Mouse (Mus musculus) spleen, postnatal 14 days (tissue): ENCODE measurements around the gene Nxn.

Experiments
- DNase-seq, 2 experiments: peaks; one replicate each; pipeline ENCODE4 v3.0.0; 2021 to 2022; ENCODE audit warnings: low spot score in 2 of 2

Nxn gene

DNA sequence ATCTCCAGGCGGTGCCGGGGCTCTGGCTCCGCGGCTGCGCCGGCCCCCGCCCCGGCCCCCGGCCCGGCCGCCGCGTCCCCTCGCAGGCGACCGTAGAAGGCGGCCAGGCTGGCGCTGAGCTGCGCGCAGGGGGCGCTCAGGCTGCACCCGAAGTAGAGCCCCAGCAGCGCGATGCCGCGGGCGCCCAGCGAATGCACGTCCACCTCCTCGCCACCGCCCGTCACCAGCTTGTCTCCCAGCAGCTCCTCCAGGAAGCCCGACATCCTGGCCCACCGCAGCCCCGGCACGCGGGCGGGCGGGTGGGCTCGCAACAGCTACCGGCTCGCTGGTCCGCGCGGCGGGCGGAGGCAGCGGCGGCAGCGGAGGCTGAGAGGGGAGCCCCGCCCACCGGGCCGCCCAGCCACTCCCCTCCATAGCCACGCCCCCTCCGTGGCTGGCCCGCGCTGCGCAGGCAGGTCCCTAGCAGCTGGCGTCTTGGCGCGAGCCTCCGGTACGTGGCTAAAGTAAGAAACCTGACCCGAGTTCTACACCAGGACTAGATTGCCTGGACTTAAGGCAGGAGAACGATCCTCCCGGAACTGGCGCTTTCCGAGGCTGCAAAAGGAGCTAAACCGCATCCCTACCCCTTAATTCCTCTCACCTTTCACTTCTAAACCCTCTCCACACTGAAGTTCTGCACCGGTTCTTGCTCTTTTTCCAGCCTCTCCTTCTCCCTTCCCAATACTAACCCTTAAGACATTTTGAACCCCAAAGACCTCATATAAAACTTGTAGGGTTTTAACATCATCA lies at the start of gene Nxn:
Gene Nxn, minus strand, starts transcription at position 343 of the 789 bp plus-strand sequence.
- DNase-seq = peak; percentile 85 to 90

DNA sequence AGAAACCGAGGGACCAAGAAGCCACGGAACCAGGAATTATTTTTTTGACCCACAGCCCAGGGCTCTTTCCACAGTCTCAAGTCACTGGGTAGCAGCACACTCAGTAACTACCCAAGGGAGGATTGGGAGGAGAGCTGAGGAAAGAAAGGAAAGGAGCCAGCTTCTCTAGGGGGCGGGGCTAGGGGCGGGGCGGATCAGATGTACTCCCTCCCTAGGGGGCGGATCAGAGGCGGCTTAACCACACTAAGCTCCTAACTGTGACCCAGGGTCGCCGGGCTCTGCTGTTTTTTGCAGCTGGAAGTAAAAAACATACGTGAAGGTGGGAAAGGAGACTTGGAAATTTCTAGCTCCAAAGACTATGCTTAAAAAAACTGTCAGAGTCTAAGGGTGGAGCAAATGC lies 47.3 kb upstream of the Nxn start:
- no peak for DNase-seq

DNA sequence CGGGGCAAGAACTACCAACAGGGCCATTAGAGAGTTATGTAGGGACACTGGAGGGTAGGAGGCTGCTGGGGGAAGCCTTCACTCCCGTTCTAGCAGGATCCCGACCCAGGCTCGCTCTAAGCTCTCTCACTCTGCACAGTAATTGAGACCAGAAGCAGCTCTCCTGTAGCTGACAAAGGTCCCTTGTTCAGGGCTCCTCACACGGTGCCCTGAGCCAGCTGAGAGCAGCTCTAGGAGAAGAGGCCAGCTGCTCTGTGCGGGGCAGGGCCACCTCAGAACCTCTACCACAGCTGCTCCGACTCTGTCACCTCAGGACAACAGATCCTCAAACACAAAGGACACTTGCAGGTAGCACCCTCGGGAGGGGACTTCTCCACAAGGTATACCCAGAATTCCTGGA lies 46.5 kb upstream of the Nxn start:
- no peak for DNase-seq

DNA sequence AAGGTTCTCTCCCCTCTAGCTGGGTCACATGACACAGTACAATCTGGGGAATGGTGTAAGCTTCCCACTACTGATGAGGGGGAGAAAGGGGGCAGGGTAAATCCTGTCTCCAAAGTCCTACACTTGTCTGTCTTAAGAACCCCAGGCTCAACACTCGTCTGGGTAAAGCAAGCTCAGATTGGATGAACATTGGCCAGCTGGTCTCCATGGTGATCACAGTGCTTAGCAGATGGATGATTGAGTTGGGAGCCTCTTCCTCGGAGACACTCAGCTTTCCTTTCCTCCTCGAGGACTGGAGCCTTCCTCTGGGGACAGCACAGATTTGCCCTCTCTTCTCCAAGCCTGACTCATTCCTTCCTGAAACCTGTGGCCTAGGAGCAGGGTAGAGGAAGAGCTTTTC lies 40.7 kb upstream of the Nxn start:
- DNase-seq = no peak

DNA sequence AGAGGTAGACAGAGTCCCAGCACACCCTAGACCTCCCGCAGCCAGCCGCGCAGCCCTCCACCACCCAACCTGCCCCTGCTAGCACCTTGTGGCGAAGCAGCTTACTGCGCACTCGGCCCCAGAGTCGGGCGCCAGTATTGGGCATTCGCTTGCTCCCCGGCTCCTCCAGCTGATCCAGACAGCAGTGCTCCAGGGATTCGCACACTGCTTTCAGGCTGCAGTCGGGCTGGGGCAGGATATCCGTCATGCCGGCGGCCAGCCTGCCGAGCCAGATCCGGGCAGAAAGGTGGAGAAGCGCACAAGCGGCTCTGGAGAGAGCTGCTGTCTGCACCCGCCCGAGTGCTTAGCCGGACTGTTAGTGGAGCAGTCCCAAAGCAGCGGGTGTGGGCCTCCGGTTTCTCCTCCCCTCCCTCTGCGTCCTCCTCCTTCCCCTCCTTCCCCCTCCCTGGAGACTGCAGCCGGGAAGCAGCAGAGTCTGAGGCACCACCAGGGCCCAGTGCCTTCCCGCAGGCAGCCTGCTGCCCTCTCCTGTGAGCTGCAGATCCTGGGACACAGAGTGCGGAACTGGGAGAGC lies 38.0 kb upstream of the Nxn start:
- DNase-seq = no peak

DNA sequence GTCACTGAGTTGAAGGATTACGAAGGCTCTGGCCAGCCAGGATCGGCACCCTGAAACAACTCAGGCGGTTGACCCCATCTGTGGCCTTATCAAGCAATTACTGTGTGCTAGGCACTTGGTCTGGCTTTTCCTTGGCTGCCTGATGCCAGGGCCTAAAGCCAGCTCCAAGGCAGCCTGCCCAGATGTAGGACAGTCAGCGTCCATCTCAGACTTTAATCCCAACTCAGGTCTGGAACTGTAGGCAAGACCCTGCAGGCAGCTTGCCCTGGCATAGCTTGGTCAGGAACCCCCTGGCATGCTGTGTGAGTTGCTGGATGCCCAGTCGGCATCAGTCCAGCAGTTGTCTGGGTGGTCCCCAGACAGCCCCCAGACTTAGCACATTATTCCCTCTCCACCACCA lies 37.1 kb upstream of the Nxn start:
- no peak for DNase-seq

DNA sequence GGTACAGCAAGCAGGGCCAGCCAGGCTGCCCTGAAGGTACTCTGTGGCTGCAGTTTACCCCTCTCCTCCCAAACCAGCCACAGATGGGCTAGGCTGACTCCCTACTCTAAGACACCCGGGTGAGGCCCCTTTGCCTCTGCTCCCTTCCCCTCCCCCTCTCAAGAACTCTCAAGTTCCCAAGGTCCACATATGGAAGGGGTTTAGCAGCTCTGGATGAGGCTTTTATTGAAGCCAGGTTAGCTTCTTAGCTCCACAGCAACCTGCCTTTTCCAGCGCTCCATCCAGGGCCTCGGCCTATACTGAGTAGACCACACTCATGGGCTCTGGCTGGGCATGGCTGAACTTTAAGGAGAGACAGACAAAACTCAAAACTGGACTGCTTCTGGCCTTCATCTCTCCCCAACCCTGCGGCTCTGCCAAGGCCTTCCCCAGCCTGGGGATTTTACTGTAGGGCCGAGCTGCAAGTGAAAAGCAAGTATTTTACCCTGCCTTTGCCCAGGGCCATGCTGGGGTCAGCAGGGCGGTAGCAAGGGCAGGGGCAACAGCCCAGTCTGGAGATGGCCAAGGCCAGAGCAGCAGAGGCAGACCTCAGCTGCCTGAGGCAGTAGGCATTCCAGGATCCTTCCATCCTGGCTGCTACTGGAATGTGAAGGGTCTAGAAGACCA lies 31.2 kb upstream of the Nxn start:
- no peak for DNase-seq

DNA sequence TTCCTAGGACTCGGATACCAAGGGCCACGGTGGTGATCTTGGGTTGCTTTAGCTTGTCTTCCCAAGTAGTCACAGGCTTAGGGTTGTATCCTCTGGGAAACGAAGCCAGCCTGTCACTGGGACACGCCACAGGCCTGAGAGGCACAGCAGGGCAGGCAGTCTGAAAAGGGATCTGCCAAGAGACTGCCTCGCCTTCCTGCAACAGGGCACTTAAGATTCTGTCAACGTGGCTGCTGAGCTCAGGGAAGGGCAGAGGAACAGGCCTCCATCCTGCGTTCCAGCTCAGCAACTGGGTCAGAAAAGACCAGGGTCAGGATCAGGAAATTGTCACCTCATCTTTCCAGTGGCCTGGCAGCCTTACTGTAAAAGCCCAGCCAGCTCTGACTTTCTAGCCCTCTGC lies 30.6 kb upstream of the Nxn start:
- no peak for DNase-seq

DNA sequence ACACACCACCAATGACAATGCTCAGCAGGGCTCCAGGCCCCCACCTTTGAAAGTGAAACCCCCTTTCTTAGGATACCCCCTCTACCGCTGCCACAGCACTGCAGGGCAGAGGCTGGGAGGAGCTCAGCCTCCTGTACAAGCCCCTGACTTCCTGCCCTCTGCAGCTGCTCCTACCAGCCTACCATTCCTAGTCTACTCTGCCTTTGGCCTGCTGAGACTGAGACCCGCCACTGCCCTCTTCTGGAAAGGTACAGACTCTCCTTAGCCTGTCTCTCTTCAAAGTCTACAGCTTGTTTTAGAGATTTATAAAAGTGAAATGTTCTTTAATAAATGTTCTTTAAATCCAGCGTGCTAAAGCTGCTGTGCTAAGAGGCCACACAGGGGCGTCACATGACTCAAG lies 30.1 kb upstream of the Nxn start:
- DNase-seq = no peak

DNA sequence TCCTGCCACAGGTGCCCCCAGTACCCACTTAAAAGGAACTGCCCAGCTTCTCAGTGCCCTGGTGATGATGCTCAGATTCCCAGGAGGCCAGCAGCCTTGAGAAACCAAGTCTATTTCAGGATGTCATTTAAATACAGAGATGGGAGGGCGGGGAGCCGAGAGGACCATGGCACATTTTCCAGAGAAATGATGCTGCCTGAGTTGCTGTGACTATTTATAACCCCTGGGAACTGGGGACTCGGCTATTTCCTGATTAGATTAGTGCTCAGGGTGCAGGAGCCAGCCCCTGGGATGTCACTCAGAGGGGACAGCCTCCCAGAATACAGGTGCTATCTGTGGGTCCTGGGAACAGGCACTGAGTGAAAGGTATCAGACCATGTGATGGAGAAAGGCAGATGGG lies 28.8 kb upstream of the Nxn start:
- DNase-seq = no peak

DNA sequence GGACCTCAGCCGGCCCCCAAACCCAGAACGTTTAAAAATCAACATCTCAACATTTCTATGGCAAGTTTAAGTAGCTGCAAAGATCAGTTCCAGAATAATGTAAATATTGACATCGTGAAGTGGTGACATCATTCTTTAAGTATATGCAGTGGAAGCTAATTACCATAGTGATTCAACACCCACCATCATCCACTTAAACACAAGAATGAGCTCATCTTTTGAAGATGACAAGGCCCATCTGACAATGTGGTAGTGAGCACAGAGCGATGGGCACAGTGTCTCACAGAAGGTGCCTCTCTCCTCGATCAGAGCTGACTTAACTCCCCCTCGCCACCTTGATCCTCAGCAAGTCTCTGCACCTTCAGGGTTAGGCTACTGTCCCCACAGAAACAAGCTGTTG lies 26.8 kb upstream of the Nxn start:
- no peak for DNase-seq

DNA sequence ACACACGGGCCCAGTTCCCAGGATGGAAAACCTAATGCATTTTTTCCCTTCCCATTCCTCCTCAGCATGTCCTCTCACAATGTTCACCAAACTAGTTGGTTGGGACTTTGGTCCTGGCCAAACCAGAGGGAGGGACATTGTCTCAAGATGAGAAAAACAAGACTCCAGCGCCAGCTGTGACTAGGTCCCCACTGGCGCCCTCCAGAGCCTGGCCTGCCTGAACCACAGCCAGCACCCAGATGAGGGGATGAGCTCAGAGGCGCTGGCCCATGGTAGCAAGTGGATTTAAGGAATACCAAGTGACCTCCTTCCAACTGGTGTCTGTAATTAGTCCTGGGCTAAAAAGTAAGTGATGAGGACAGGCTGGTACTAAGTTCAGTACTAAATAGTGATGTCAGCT lies 22.0 kb upstream of the Nxn start:
- DNase-seq = no peak

DNA sequence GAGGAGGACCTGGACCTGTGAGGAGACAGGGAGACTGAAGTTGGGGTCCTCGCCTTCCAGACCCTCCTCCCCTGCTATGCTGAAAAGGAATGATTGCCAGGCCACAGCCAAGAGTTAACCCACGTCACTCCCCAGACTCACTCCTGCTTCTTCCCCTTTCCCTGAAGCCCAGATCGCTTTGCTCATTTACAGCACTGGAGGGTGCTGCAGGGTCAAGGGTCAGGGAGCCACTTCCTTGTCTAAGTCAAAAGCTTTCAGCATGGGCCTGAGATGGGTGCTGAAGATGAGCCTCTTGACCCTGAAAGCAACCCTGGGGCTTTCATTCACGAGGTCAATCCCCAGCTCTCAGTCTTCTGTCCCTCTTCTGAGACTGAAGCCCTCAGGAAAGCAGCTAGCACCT lies 20.2 kb upstream of the Nxn start:
- DNase-seq = no peak

DNA sequence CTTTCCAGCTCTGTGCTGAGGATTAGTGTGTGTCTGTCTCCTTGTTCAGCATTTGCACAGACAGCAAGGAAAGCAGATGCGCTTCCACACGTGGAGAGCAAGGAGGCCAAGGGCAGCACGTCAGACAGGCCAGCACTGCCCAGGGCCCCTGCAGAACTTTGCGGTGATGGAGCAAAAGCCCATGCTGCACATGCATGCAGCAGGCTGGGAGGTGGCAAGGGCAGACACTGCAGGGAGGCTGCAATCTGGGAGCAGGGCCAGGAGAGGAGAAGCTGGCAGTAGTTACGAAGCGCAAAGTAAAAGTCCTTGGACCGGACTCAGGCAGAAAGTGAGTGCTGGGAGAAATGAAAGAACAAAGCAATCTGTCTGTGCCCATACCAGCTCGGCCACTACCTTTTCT lies 19.5 kb upstream of the Nxn start:
- no peak for DNase-seq

DNA sequence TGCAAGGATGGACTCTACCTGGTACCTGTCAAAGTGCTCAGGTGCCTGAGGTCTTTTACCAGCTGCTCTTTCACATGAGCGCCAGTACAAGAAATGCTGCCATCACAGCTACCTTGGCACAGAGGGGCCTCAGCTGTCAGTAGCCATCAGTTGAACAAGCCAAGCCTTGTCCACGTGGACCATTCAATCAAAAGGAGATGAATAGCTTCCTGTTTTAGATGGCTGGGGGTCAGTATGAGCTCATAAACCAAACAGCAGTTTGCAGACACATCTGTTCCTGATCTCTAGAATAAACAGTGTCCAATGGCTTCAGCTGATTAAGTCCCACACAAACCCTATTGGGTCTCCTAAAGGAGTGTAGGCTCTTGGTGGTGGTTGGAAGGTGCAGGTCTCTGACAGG lies 17.0 kb upstream of the Nxn start:
- DNase-seq = no peak

DNA sequence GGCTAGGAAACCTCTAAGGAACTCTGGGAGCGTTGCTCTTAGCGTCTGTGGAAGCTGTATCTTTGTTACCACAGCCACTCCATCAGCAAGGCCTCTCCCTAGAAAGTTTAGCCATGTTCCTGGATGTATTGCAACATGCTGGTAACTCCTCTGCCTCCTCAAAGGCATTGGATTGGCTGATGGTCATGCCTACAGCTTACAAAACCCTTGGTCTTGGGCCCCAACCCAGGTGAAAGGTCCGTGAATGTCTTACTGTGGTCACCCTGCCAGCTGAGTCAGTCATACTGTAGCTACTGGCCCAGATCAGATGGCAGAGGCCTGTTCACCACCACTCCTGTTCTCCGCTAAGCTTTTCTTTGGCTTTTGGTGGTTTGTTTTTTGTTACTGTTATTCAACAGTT lies 16.1 kb upstream of the Nxn start:
- DNase-seq = no peak

DNA sequence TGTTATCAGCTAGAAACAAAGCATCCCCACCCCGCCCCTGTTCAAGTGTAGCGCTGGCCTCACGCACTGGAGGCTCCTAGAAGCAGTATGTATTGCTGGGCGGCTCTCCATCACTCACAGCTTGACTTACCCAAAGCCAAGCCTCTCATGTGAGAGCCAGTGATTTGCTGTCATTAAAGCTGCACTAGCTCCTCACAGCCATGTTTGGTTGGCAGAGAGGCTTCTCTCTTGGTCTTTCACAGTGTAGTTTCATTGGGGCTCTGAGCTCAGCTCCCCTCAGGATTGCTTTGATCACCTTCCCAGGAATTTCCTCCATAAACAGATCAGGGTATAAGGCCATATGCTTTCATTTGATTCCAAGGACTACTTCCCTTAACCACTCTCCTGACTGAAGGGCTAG lies 14.3 kb upstream of the Nxn start:
- DNase-seq = no peak

DNA sequence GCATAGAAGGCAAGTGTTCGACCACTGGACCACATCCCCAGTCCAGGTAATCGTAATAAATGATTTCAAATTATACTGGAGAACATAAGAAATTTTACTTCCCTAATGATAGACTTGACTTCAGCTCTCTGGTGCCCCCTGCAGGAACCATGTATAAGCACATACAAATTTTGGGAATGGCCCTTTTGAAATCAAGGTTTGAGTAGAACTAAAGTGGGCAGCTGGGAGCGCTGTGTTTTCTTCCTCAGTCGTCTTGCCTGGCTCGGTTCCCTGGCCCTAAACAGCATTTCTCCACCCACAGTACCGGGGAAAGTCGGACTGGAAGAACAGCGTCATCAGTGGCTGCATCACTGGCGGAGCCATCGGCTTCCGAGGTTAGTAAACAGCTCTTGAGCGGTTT lies 11.9 kb upstream of the Nxn start:
- DNase-seq = peak in 1 of 2 experiments; percentile 52

DNA sequence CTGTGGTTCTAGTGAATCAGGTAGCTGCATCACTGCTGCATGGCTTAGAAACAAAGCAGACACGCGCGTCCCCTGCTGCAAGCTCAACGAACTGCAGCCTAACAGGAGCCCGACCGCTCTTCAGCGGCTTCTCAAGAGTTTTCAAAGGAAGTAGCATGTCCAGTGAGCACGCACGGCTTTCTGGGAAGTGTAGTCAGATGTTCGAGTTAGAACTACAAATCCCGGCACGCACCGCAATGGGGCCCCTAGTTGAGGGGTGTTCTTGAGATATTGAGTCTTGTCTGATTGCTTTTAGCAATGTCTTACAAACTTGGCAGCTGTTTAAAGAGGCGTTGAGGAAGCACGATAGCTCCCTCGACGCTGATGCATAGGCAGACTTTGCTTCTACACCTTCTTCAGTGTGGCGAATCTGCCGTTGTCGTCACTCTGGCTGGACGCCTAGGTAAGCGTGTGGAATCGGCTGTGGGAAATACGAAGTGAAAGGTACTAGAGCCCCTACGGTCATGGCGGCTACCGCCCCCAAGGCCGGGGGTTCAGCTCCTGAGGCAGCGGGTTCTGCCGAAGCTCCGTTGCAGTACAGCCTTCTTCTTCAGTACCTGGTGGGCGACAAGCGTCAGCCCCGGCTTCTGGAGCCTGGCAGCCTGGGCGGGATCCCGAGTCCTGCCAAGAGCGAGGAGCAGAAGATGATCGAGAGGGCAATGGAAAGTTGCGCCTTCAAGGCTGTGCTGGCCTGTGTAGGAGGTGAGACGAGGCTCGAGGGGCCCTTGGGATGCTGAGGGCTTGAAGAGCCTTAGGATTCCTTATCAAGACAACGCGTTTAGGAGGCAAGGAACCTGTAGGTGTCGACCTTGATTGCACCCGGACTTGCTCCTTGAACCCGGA lies 8.0 kb upstream of the Nxn start, which contains the start of gene Timm22:
Gene Timm22, plus strand, starts transcription at position 251 of the 882 bp plus-strand sequence.
- peak; percentile 89 to 94 for DNase-seq

DNA sequence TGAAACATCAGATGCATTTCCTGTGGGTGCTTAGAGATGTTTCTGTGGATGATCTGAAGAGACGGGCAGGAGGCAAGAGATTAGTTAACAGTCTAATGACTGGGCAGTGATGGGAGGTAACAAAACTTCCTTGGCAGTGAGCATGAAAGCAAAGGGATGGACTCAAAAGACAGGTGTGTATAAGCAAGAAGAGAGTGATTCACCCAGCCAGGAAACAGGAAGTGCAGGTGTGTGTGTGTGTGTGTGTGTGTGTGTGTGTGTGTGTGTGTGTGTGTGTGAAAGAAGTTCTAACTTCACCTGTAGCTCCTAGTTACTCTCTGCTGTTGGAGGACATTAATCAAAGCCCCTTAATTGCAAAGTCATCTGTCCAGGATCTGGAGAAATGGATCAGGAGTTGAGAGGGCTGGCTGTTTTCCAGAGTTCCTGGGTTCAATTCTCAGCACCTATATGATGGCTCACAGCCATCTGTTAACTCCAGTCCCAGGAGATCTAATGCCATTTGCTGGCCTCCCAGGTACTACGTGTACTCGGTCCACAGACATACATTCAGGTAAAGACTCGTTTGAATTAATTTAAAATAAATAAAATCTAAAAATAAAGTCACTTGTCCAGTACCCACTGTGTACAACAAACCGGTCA lies 6.8 kb upstream of the Nxn start:
- no peak for DNase-seq

DNA sequence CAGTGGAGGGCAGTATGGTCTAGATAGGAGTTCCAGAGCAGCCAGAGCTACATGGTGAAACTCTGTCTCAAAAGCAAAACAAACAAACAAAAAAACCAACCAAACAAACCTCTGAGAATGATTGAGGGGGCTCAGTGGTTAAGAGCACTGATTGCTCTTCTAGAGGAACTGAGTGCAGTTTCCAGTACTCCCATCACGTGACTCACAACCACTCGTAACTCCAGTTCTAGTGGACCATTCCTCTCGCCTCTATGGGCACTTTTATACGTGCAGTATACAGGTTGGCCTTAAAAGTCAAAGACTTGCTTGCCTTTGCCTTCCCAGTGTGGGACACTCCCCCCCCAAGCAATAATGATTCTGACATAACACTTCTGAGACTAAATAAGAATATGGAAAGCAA lies 6.2 kb upstream of the Nxn start:
- no peak for DNase-seq

DNA sequence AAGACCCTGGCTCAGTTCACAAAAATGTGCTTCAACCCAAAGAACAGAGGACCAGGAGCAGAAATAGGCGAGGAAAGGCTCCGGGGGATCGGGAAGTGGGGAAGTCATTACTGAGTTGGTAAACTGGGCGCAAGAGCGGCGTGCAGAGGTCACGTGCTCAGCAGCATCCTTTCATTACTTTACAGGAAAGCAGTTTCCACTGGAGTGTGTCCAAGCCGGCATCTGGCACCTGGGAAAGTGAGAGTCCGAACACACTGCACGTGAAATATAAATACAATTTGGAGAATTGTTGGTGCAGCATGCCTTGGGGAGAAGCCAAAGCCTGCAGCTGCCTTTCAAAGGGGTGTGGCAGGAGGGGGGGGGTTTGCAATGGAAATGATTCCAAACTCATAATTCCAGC lies 2.5 kb upstream of the Nxn start:
- no peak for DNase-seq
